9 mouse cellular contexts compared by ENCODE assay signal in genomic region chr2:168450977-168451376, GRCm38 (mm10).
A peak's percentile ranks its signal among the peaks of the same experiment; 100 is the strongest.
DNase-seq lines count a peak whose midpoint lies in the region; ATAC-seq and TF ChIP-seq lines count a peak whose summit lies in the region.
"Had no signal": no experiment of that assay in that cellular context is flagged by ENCODE, and none has a peak within 500 bp of the region (broad histone marks: within the 10 kb centered on the region; RNA-seq: fewer than 3 reads in every experiment).

No protein-coding gene starts in this region.

- no peaks in the 10 kb centered on the region for H3K4me1 ChIP-seq in forebrain, embryonic 11.5 days (replicated peaks; ENCODE audit: control insufficient read depth, insufficient read depth, low read length)
- H3K4me1 ChIP-seq in forebrain, embryonic 13.5 days, result peaks cover 8% of the 10 kb centered on the region
- H3K4me1 ChIP-seq in stomach, postnatal 0 days (replicated peaks; ENCODE audit: control insufficient read depth, insufficient read depth), result no peaks in the 10 kb centered on the region

- H3K9me3 ChIP-seq in forebrain, embryonic 11.5 days (ENCODE audit: control insufficient read depth, low read length), result no peaks in the 10 kb centered on the region
- H3K9me3 ChIP-seq in forebrain, embryonic 13.5 days (replicated peaks), result 0 out of 2 replicates have a peak, but pooled peaks cover 3% of the 10 kb centered on the region
- no peaks in the 10 kb centered on the region for H3K9me3 ChIP-seq in stomach, postnatal 0 days (ENCODE audit: control insufficient read depth, low read length)
- H3K9me3 ChIP-seq: limb, embryonic 13.5 days had no signal

- H3K27me3 ChIP-seq in forebrain, embryonic 11.5 days (ENCODE audit: control insufficient read depth, insufficient read depth, low read length), result no peaks in the 10 kb centered on the region
- H3K27me3 ChIP-seq in forebrain, embryonic 13.5 days, result 0 out of 2 replicates have a peak, but pooled peaks cover 7% of the 10 kb centered on the region
- H3K27me3 ChIP-seq in stomach, postnatal 0 days (ENCODE audit: control insufficient read depth, insufficient read depth, low read length), result no peaks in the 10 kb centered on the region
- H3K27me3 ChIP-seq: limb, embryonic 13.5 days had no signal

- no peaks in the 10 kb centered on the region for H3K36me3 ChIP-seq in forebrain, embryonic 11.5 days (ENCODE audit: control insufficient read depth, insufficient read depth, low read length)
- no peaks in the 10 kb centered on the region for H3K36me3 ChIP-seq in forebrain, embryonic 13.5 days (ENCODE audit: poor library complexity, severe bottlenecking)
- H3K36me3 ChIP-seq in stomach, postnatal 0 days (ENCODE audit: control insufficient read depth, insufficient read depth, low read length), result no peaks in the 10 kb centered on the region
- H3K36me3 ChIP-seq: limb, embryonic 13.5 days had no signal

- WGBS in forebrain, embryonic 11.5 days, result 11% methylated on average over 3 of the region's 3 CpGs
- WGBS in forebrain, embryonic 13.5 days, result 11% methylated on average over 3 of the region's 3 CpGs
- WGBS in stomach, postnatal 0 days, result 16% methylated on average over 3 of the region's 3 CpGs

- no peak for TF ChIP-seq EP300 in stomach, postnatal 0 days (optimal IDR thresholded peaks at IDR 0.05)

- peak; percentile 81 for DNase-seq in forebrain, embryonic 11.5 days (ENCODE audit: low spot score)
- DNase-seq in spleen, adult 12 weeks (ENCODE audit: low spot score), result peak; percentile 12
- no peak for DNase-seq in spleen, postnatal 4 days (ENCODE audit: low spot score in 2 of 2)
- DNase-seq in stomach, postnatal 0 days (ENCODE audit: low spot score), result no peak
- no peak for DNase-seq in gastrocnemius, adult 18-20 months (ENCODE audit: low spot score)

- H3K4me2 ChIP-seq in forebrain, embryonic 11.5 days (ENCODE audit: low read depth, low read length, severe bottlenecking), result no peak overlapping the region
- no peak overlapping the region for H3K4me2 ChIP-seq in forebrain, embryonic 13.5 days
- no peak overlapping the region for H3K4me2 ChIP-seq in stomach, postnatal 0 days (replicated peaks; ENCODE audit: low read depth)

- H3K4me3 ChIP-seq in forebrain, embryonic 11.5 days (ENCODE audit: low read depth, low read length), result no peak overlapping the region
- no peak overlapping the region for H3K4me3 ChIP-seq in forebrain, embryonic 13.5 days
- H3K4me3 ChIP-seq in stomach, postnatal 0 days (ENCODE audit: low read depth, low read length), result no peak overlapping the region
- H3K4me3 ChIP-seq: limb, embryonic 13.5 days had no signal

- no peak overlapping the region for H3K27ac ChIP-seq in forebrain, embryonic 11.5 days (ENCODE audit: low read depth, low read length)
- H3K27ac ChIP-seq in forebrain, embryonic 13.5 days, result no peak overlapping the region
- no peak overlapping the region for H3K27ac ChIP-seq in stomach, postnatal 0 days (replicated peaks)

- ATAC-seq in forebrain, embryonic 11.5 days (replicated peaks; ENCODE audit: low FRiP score), result no peak
- ATAC-seq in forebrain, embryonic 13.5 days, result no peak
- ATAC-seq in granulocyte monocyte progenitor cell, adult 5-6 weeks (replicated peaks; ENCODE audit: poor library complexity, severe bottlenecking), result peak; percentile 47
- ATAC-seq in stomach, postnatal 0 days (ENCODE audit: low FRiP score, low TSS enrichment), result no peak
- ATAC-seq in inflammation-experienced regulatory T-cells, adult 6 months, result no peak

- peak; percentile 85 for TF ChIP-seq CTCF in stomach, postnatal 0 days (IDR thresholded peaks at IDR 0.05; ENCODE audit: low read depth)

- H3K9ac ChIP-seq in forebrain, embryonic 11.5 days (ENCODE audit: low read length), result no peak overlapping the region
- H3K9ac ChIP-seq in forebrain, embryonic 13.5 days, result no peak overlapping the region
- no peak overlapping the region for H3K9ac ChIP-seq in stomach, postnatal 0 days (ENCODE audit: low read length)
- H3K9ac ChIP-seq: limb, embryonic 13.5 days had no signal

Comparison
In these comparisons a context has a peak if more than half of its experiments do, and no peak if none do; other contexts are left out.
1. DNase-seq: peak in forebrain, embryonic 11.5 days (single experiment) and spleen, adult 12 weeks (single experiment); none in spleen, postnatal 4 days (0 of 2), stomach, postnatal 0 days (single experiment) and gastrocnemius, adult 18-20 months (single experiment).